Mouse (Mus musculus) embryonic facial prominence, embryonic 13.5 days (tissue): ENCODE results near the gene Snu13. TPM values are rescaled to one million over a fixed set of nuclear protein-coding genes. Genes with fewer than 3 reads are reported as not detected.

Source experiments
- ATAC-seq: fragments of 200-750 bp; cut with Nextera tagmentation; 2 replicates; pipeline ENCODE4 v1.8.0; 2017; ENCODE audit warnings: low read depth; ENCODE audit not compliant: insufficient number of reproducible peaks, insufficient read depth, low FRiP score, low TSS enrichment
- H3K27ac ChIP-seq: fragments of 300-500 bp; sonication (generic); 2 replicates; pipeline ENCODE4 v1.5.1; 2015; ENCODE audit warnings: moderate library complexity, mild to moderate bottlenecking, inconsistent platforms
- H3K27me3 ChIP-seq: fragments of 300-500 bp; sonication (generic); 2 replicates; pipeline ENCODE4 v1.6.1; 2015; ENCODE audit warnings: mild to moderate bottlenecking, inconsistent platforms
- H3K36me3 ChIP-seq: fragments of 300-500 bp; sonication (generic); 2 replicates; pipeline ENCODE4 v1.6.1; 2015; ENCODE audit warnings: mild to moderate bottlenecking, inconsistent platforms
- H3K4me1 ChIP-seq: fragments of 300-500 bp; sonication (generic); 2 replicates; pipeline ENCODE4 v1.6.1; 2015; ENCODE audit warnings: inconsistent platforms
- H3K4me2 ChIP-seq: fragments of 300-500 bp; sonication (generic); 2 replicates; pipeline ENCODE4 v1.6.1; 2015; ENCODE audit warnings: moderate library complexity, mild to moderate bottlenecking, inconsistent platforms
- H3K4me3 ChIP-seq: fragments of 300-500 bp; sonication (generic); 2 replicates; pipeline ENCODE4 v1.5.1; 2015; ENCODE audit warnings: mild to moderate bottlenecking, inconsistent platforms
- H3K9ac ChIP-seq: fragments of 300-500 bp; sonication (generic); 2 replicates; pipeline ENCODE4 v1.6.1; 2015; ENCODE audit warnings: mild to moderate bottlenecking, inconsistent platforms
- H3K9me3 ChIP-seq: fragments of 300-500 bp; sonication (generic); 2 replicates; pipeline ENCODE4 v1.6.1; 2016; ENCODE audit warnings: inconsistent platforms
- WGBS: fragments of 180-500 bp; shearing (Covaris S2); methylation state at CpG from one replicate; pipeline ENCODE4 v1.1.7; 2015; ENCODE audit warnings: mixed read lengths; 5-methylcytosine and 5-hydroxymethylcytosine counted together
- polyA plus RNA-seq: library from polyadenylated mRNA; unstranded; fragments of >200 nt; fragmentation: Nextera tagmentation; extraction: Ambion mirVana; gene quantifications from 2 replicates; pipeline ENCODE4 v1.2.1, GENCODE M21; 2015

The Snu13 gene
- polyA plus RNA-seq, 1 experiment from 2014 or later = 281 TPM

GRCm38 (mm10) chr15:82023965-82024635, 23.3 kb downstream of the Snu13 start:
- WGBS = 91% methylated on average over 6 of the region's 6 CpGs
- H3K36me3 ChIP-seq = peaks cover 92% of the 10 kb centered on the region

GRCm38 (mm10) chr15:82022535-82023088, 24.8 kb downstream of the Snu13 start:
- Histone ChIP-seq H3K36me3 (peaks cover 82% of the 10 kb centered on the region), H3K4me3 (no peak overlapping the region), H3K9me3 (no peaks in the 10 kb centered on the region), H3K9ac (no peak overlapping the region), H3K27ac (no peak overlapping the region), H3K4me2 (no peak overlapping the region), H3K4me1 (no peaks in the 10 kb centered on the region), H3K27me3 (no peaks in the 10 kb centered on the region)
- ATAC-seq = no peak
- WGBS = 89% methylated on average over 13 of the region's 13 CpGs

More at GRCm38 (mm10) chr15:82023965-82024635, 23.3 kb downstream of the Snu13 start:
- H3K27ac ChIP-seq = no peak overlapping the region
- no peak overlapping the region for H3K4me2 ChIP-seq
- H3K4me3 ChIP-seq = no peak overlapping the region
- no peaks in the 10 kb centered on the region for H3K27me3 ChIP-seq
- H3K4me1 ChIP-seq = no peaks in the 10 kb centered on the region
- no peak overlapping the region for H3K9ac ChIP-seq
- H3K9me3 ChIP-seq = no peaks in the 10 kb centered on the region
- ATAC-seq = no peak

- no peak for ATAC-seq
- WGBS = 82% methylated on average over 3 of the region's 3 CpGs
Measured at GRCm38 (mm10) chr15:82019288-82019687, 28.1 kb downstream of the Snu13 start.

GRCm38 (mm10) chr15:82017461-82017860, 29.9 kb downstream of the Snu13 start:
- Histone ChIP-seq H3K4me1 (peaks cover 15% of the 10 kb centered on the region), H3K4me2 (peak overlapping the region; percentile 32; the same call in 1 of the 2 replicates), H3K27ac (no peak overlapping the region), H3K27me3 (no peaks in the 10 kb centered on the region), H3K4me3 (peak overlapping the region; percentile 12; the same call in 1 of the 2 replicates), H3K9me3 (no peaks in the 10 kb centered on the region), H3K36me3 (peaks cover 30% of the 10 kb centered on the region), H3K9ac (no peak overlapping the region)
- no peak for ATAC-seq
- 74% methylated on average over 4 of the region's 4 CpGs for WGBS

More at GRCm38 (mm10) chr15:82019288-82019687, 28.1 kb downstream of the Snu13 start:
- peaks cover 49% of the 10 kb centered on the region for H3K36me3 ChIP-seq
- H3K9ac ChIP-seq = 0 out of 2 replicates have a peak overlapping the region, but pooled peaks have one; percentile 16
- no peak overlapping the region for H3K27ac ChIP-seq
- H3K4me1 ChIP-seq = peaks cover 11% of the 10 kb centered on the region
- no peak overlapping the region for H3K4me2 ChIP-seq
- no peaks in the 10 kb centered on the region for H3K9me3 ChIP-seq
- H3K4me3 ChIP-seq = no peak overlapping the region
- no peaks in the 10 kb centered on the region for H3K27me3 ChIP-seq

- Histone ChIP-seq H3K36me3 (peaks cover 24% of the 10 kb centered on the region), H3K9me3 (no peaks in the 10 kb centered on the region), H3K9ac (peak overlapping the region; percentile 91), H3K27me3 (no peaks in the 10 kb centered on the region), H3K4me2 (peak overlapping the region; percentile 93), H3K4me3 (peak overlapping the region; percentile 97), H3K27ac (peak overlapping the region; percentile 44; the same call in 1 of the 2 replicates), H3K4me1 (peaks cover 15% of the 10 kb centered on the region)
- ATAC-seq = no peak
- 18% methylated on average over 6 of the region's 6 CpGs for WGBS
Measured at GRCm38 (mm10) chr15:82016830-82017229, 30.6 kb downstream of the Snu13 start.

GRCm38 (mm10) chr15:82016101-82016808, 31.1 kb downstream of the Snu13 start:
- under 1% methylated on average over 53 of the region's 53 CpGs for WGBS
- peaks cover 15% of the 10 kb centered on the region for H3K4me1 ChIP-seq
- peak; percentile 96 for ATAC-seq
- H3K4me2 ChIP-seq = peak overlapping the region; percentile 93
- H3K27ac ChIP-seq = peak overlapping the region; percentile 75
- H3K36me3 ChIP-seq = peaks cover 19% of the 10 kb centered on the region
- peak overlapping the region; percentile 91 for H3K9ac ChIP-seq
- no peaks in the 10 kb centered on the region for H3K27me3 ChIP-seq
- H3K4me3 ChIP-seq = peak overlapping the region; percentile 97
- H3K9me3 ChIP-seq = no peaks in the 10 kb centered on the region

GRCm38 (mm10) chr15:82015392-82016100, 31.9 kb downstream of the Snu13 start:
- no peak for ATAC-seq
- Histone ChIP-seq H3K4me2 (peak overlapping the region; percentile 93), H3K9ac (peak overlapping the region; percentile 91), H3K27me3 (no peaks in the 10 kb centered on the region), H3K4me1 (peaks cover 15% of the 10 kb centered on the region), H3K9me3 (no peaks in the 10 kb centered on the region), H3K4me3 (peak overlapping the region; percentile 97), H3K27ac (peak overlapping the region; percentile 75), H3K36me3 (peaks cover 16% of the 10 kb centered on the region)
- WGBS = under 1% methylated on average over 38 of the region's 39 CpGs

- Histone ChIP-seq H3K9me3 (no peaks in the 10 kb centered on the region), H3K9ac (peak overlapping the region; percentile 91), H3K4me2 (peak overlapping the region; percentile 93), H3K4me1 (peaks cover 15% of the 10 kb centered on the region), H3K27ac (no peak overlapping the region), H3K27me3 (no peaks in the 10 kb centered on the region), H3K36me3 (peaks cover 11% of the 10 kb centered on the region), H3K4me3 (peak overlapping the region; percentile 97)
- WGBS = 16% methylated on average over 9 of the region's 9 CpGs
- ATAC-seq = no peak
Measured at GRCm38 (mm10) chr15:82014745-82015391, 32.5 kb downstream of the Snu13 start.

- H3K27me3 ChIP-seq = no peaks in the 10 kb centered on the region
- no peaks in the 10 kb centered on the region for H3K36me3 ChIP-seq
- H3K4me3 ChIP-seq = no peak overlapping the region
- no peak overlapping the region for H3K9ac ChIP-seq
- peaks cover 15% of the 10 kb centered on the region for H3K4me1 ChIP-seq
- no peak overlapping the region for H3K4me2 ChIP-seq
- H3K27ac ChIP-seq = no peak overlapping the region
- WGBS = 82% methylated on average over 6 of the region's 6 CpGs
- no peaks in the 10 kb centered on the region for H3K9me3 ChIP-seq
- no peak for ATAC-seq
Measured at GRCm38 (mm10) chr15:82011947-82012346, 35.5 kb downstream of the Snu13 start.

- no peaks in the 10 kb centered on the region for H3K27me3 ChIP-seq
- no peak for ATAC-seq
- 91% methylated on average over 8 of the region's 8 CpGs for WGBS
- no peak overlapping the region for H3K4me2 ChIP-seq
- H3K27ac ChIP-seq = no peak overlapping the region
- H3K4me3 ChIP-seq = no peak overlapping the region
- H3K36me3 ChIP-seq = peaks cover 45% of the 10 kb centered on the region
- no peak overlapping the region for H3K9ac ChIP-seq
- H3K4me1 ChIP-seq = no peaks in the 10 kb centered on the region
- no peaks in the 10 kb centered on the region for H3K9me3 ChIP-seq
Measured at GRCm38 (mm10) chr15:82004257-82004656, 43.1 kb downstream of the Snu13 start.

- H3K4me1 ChIP-seq = no peaks in the 10 kb centered on the region
- H3K4me3 ChIP-seq = no peak overlapping the region
- no peak for ATAC-seq
- no peak overlapping the region for H3K27ac ChIP-seq
- WGBS = 84% methylated on average over 6 of the region's 6 CpGs
- peaks cover 63% of the 10 kb centered on the region for H3K36me3 ChIP-seq
- no peaks in the 10 kb centered on the region for H3K27me3 ChIP-seq
- no peak overlapping the region for H3K4me2 ChIP-seq
- no peak overlapping the region for H3K9ac ChIP-seq
- no peaks in the 10 kb centered on the region for H3K9me3 ChIP-seq
Measured at GRCm38 (mm10) chr15:81993992-81994391, 53.4 kb downstream of the Snu13 start.
